Mouse (Mus musculus) left cerebral cortex, postnatal 14 days (tissue): ENCODE results near the gene Fubp1. TPM values are rescaled to one million over a fixed set of nuclear protein-coding genes. Genes with fewer than 3 reads are reported as not detected.

Source experiments
- DNase-seq, 2 experiments: peaks; one replicate each; pipeline ENCODE4 v3.0.0; 2021 to 2022; ENCODE audit warnings: low spot score in 2 of 2, mixed read lengths in 1 of 2
- intact Hi-C: fragments of 180-260 bp; cut with DNase I; formaldehyde crosslinking; loops from one replicate; pipeline ENCODE4 v1.15.1; 2025
- long read RNA-seq, 2 experiments: library from polyadenylated mRNA; stranded (forward); transcript quantifications; one replicate each; pipeline ENCODE4 v2.0.0; 2021
- total RNA-seq, 2 experiments: library from RNA; stranded (reverse); gene quantifications; 2 replicates each; pipeline ENCODE4 v1.2.3; 2021

The Fubp1 gene
- total RNA-seq = 100 to 1,000 TPM; 106 to 112 TPM
- long read RNA-seq, experiment 1, full-length matches to known transcripts = 26 of 55 reads
- long read RNA-seq, experiment 1, partial matches to known transcripts = 5 of 55 reads
- long read RNA-seq, experiment 1, other reads (novel, unspliced or antisense) = 24 of 55 reads
- long read RNA-seq, experiment 2, full-length matches to known transcripts = 20 of 56 reads
- long read RNA-seq, experiment 2, partial matches to known transcripts = 10 of 56 reads
- long read RNA-seq, experiment 2, other reads (novel, unspliced or antisense) = 26 of 56 reads

- DNase-seq = peak; percentile 99
- intact Hi-C loops = loop anchor here (2.0 to 5.0 kb wide), 2 partner anchors 17 to 98 kb away; no protein-coding TSS in a partner anchor
Observed at GRCm38 (mm10) chr3:152209967-152210634, at the start of gene Fubp1, which contains the start of gene Dnajb4. Gene Fubp1 (plus strand): TSS chr3:152210422. Gene Dnajb4 (minus strand): TSS chr3:152210302.

- intact Hi-C loops = no loop called here
- no peak for DNase-seq
Observed at GRCm38 (mm10) chr3:152160607-152161006, 49.6 kb upstream of the Fubp1 start.

GRCm38 (mm10) chr3:152163320-152163719 lies 46.9 kb upstream of the Fubp1 start:
- intact Hi-C loops = no loop called here
- no peak for DNase-seq

GRCm38 (mm10) chr3:152165014-152165350 lies 45.2 kb upstream of the Fubp1 start:
- intact Hi-C loops = no loop called here
- no peak for DNase-seq

- intact Hi-C loops = no loop called here
- DNase-seq = peak in 1 of 2 experiments; percentile 44
Observed at GRCm38 (mm10) chr3:152165351-152166098, 44.7 kb upstream of the Fubp1 start.

- intact Hi-C loops = no loop called here
Observed at GRCm38 (mm10) chr3:152166099-152166423, 44.2 kb upstream of the Fubp1 start, which contains the start of gene Gipc2. Gene Gipc2 (minus strand): TSS chr3:152166230.

GRCm38 (mm10) chr3:152166699-152167451 lies 43.3 kb upstream of the Fubp1 start:
- DNase-seq = no peak
- intact Hi-C loops = no loop called here

More at GRCm38 (mm10) chr3:152166099-152166423, 44.2 kb upstream of the Fubp1 start, which contains the start of gene Gipc2:
- DNase-seq = no peak

- intact Hi-C loops = no loop called here
- DNase-seq = no peak
Observed at GRCm38 (mm10) chr3:152168007-152168406, 42.2 kb upstream of the Fubp1 start.

- DNase-seq = no peak
- intact Hi-C loops = no loop called here
Observed at GRCm38 (mm10) chr3:152170407-152170806, 39.8 kb upstream of the Fubp1 start.

GRCm38 (mm10) chr3:152171236-152171635 lies 39.0 kb upstream of the Fubp1 start:
- intact Hi-C loops = no loop called here
- DNase-seq = no peak

- intact Hi-C loops = no loop called here
- no peak for DNase-seq
Observed at GRCm38 (mm10) chr3:152171862-152172261, 38.4 kb upstream of the Fubp1 start.

GRCm38 (mm10) chr3:152172322-152172935 lies 37.8 kb upstream of the Fubp1 start:
- intact Hi-C loops = no loop called here
- DNase-seq = no peak

GRCm38 (mm10) chr3:152178816-152179215 lies 31.4 kb upstream of the Fubp1 start:
- DNase-seq = no peak
- intact Hi-C loops = no loop called here

- no peak for DNase-seq
- intact Hi-C loops = no loop called here
Observed at GRCm38 (mm10) chr3:152179285-152179684, 30.9 kb upstream of the Fubp1 start.

- intact Hi-C loops = no loop called here
- no peak for DNase-seq
Observed at GRCm38 (mm10) chr3:152180624-152181023, 29.6 kb upstream of the Fubp1 start.

- intact Hi-C loops = no loop called here
- no peak for DNase-seq
Observed at GRCm38 (mm10) chr3:152183522-152183921, 26.7 kb upstream of the Fubp1 start.

GRCm38 (mm10) chr3:152186106-152186505 lies 24.1 kb upstream of the Fubp1 start:
- DNase-seq = no peak

GRCm38 (mm10) chr3:152189306-152189705 lies 20.9 kb upstream of the Fubp1 start:
- intact Hi-C loops = no loop called here
- DNase-seq = no peak

More at GRCm38 (mm10) chr3:152186106-152186505, 24.1 kb upstream of the Fubp1 start:
- intact Hi-C loops = no loop called here
